Mouse (Mus musculus) urinary bladder, adult 2 months (tissue): ENCODE measurements at regions not wholly inside any gene's neighbourhood (a gene's known extent, or its start where the extent isn't known, plus 50 kb on each side); places are given as distances from the start of the nearest gene placed in this dataset.
"Not testable (repeated sequence)": the region's sequence is repeated elsewhere in the genome, so short reads cannot be mapped to it uniquely, and the experiment has no call there.

ENCODE experiments used
- DNase-seq: peaks from one replicate; pipeline ENCODE4 v3.0.0; 2022; ENCODE audit warnings: low spot score

- DNase-seq = no peak
Observed at GRCm38 (mm10) chr13:5920422-5920821, 59.1 kb downstream of the Klf6 start.

GRCm38 (mm10) chr13:5931433-5931832, 70.2 kb downstream of the Klf6 start:
- no peak for DNase-seq

DNA sequence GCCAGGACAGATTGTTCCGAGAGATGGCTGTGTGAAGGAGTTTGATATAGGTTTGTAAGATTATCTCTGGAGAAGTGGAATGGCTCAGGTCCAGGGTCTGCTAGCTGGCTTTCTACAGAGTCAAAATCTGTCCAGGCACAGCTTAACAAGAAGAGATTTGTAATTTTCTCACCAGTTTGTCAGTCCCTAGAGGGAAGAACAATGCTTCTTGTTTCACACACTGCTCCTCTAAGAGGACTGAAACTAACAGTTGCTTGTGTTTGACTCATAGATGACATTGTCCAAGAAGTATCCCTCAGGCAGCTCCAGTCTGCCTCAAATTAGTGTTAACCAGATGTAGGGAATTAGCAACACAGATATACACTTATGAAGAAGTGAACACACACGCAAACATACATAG, 76.2 kb downstream of the Klf6 start:
- DNase-seq = no peak

- no peak for DNase-seq
Observed at GRCm38 (mm10) chr13:5937970-5938369, 76.7 kb downstream of the Klf6 start.

DNA sequence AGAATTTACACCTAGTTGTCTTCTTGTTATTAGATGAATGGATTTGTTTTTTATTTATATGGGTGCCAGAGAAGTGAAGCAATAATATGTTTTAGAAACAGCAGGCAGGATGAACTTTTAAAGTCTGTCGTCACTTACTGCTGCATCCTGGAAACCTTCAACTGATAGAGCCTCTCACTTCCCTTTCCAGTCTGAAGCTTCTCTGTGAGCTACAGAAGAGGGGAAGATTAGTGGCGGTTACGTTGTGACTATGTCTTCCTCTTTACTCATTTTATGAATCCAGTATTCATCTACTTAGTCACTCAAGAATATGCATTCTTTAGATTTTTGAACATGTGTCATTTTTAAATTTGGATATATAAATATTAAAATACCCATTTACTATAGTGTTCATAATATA, 78.1 kb downstream of the Klf6 start:
- no peak for DNase-seq

- no peak for DNase-seq
Observed at GRCm38 (mm10) chr13:5952863-5953262, 91.6 kb downstream of the Klf6 start.

DNA sequence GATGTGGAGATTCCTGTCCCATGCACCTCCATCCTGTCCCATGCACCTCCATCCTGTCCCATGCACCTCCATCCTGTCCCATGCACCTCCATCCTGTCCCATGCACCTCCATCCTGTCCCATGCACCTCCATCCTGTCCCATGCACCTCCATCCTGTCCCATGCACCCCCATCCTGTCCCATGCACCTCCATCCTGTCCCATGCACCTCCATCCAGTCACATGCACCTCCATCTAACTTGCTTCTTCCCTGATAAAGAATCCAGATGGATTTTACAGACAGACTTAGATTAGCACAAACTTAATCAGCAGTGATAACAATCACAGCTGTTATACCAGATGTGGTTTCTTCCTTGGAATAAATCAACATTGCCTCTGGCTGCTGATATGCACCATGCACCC, 93.8 kb downstream of the Klf6 start:
- not testable (repeated sequence) for DNase-seq

- no peak for DNase-seq
Observed at GRCm38 (mm10) chr13:5956145-5956544, 94.9 kb downstream of the Klf6 start.

DNA sequence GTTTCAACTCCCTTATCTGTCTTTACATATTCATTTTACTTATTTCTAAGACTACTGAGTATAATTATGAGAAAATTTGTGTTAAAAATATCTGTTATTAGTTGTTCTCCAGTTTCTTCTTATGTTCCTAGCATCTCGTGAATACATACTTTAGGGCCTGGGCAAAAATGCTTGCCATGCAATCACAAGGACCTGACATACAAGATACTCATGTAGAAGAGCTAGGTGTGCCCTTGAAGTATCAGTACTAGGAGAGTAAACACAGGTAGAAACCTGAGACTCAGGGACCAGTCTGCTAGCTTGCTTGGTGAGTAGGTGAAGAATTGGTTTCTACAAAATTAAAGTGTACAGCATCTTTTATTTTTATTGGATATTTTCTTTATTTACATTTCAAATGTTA, 101.7 kb downstream of the Klf6 start:
- DNase-seq = no peak

GRCm38 (mm10) chr13:5964626-5965025, 103.3 kb downstream of the Klf6 start:
- DNase-seq = no peak

DNA sequence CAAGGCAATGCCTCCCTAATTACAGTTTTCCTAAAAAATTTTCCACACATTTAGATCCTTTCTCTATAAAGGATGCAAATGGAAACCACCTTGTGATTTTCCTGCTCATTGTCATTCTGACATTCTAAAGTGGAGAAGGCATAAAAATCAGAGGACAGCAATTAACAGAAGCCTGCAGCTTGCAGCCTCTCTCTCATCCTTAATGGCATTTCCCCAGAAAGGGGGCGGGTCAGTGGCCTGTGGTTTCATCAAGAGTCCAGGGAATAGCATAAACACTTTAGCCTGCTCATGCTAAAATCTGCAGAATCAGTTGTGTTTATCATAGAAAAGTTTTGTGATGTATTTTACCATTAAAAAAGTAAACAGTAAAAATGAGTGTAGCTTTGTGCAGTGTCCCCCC, 117.3 kb downstream of the Klf6 start:
- no peak for DNase-seq

- DNase-seq = no peak
Observed at GRCm38 (mm10) chr13:5987491-5987890, 126.2 kb downstream of the Klf6 start.

- no peak for DNase-seq
Observed at GRCm38 (mm10) chr13:5988407-5988806, 127.1 kb downstream of the Klf6 start.

GRCm38 (mm10) chr13:6000559-6001217, 139.4 kb downstream of the Klf6 start:
- DNase-seq = no peak

GRCm38 (mm10) chr13:6001218-6001564, 139.9 kb downstream of the Klf6 start:
- no peak for DNase-seq

DNA sequence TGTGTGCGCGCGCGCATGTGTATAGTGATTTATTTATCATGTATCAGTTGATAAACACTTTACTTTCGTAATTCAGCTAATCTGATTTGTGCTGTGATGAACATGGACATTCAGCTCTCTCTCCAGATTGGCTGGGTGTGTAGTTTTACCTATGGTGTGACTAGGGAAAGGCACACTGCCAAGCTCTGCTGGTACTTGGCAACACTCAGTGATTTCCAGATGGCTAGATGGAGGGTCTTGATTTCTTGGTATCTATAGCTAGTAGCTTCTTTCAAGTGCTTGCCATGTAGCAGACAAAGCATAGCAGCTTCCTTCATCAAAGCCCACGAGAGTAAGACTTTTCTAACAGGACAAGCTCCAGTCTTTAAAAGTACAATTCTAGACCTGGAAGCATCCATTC, 144.6 kb downstream of the Klf6 start:
- no peak for DNase-seq

DNA sequence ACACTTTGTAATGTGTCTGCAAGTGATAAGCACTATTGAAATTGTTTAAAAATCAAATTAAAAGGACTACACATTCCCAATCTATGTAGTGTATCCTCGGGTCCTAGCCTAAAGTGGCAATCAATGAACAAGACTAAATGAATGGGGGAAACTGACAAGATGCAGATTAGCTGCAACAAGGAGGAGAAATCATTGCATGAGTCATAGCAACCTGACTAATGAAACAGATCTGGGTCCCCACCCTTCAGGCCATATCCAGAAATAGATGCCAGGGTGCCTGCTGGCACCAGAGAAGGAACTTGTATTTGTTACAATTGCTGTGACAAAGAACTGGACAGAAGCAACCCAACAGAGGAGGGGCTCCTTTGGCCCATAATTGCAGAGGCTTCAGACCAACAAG, 148.4 kb downstream of the Klf6 start:
- DNase-seq = no peak

DNA sequence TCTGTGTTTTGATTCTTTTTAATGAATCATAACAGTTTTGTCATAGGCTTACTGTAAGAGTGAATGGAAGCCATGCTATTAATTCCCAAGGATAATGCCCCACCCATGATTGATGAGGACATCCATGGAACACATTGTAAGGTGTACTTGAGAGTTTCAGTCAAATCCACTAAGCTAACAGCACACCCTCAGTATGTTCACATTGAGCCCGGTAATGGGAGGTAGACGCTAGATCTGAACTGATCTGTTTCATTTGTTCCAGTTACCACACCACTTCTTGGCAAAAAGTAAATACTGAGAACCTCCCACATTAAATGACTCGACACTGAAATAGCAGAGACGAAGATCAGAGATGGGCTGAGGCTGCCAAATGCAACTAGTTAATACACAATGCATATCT, 165.9 kb downstream of the Klf6 start:
- no peak for DNase-seq

GRCm38 (mm10) chr13:6028878-6029277, 167.6 kb downstream of the Klf6 start:
- no peak for DNase-seq

DNA sequence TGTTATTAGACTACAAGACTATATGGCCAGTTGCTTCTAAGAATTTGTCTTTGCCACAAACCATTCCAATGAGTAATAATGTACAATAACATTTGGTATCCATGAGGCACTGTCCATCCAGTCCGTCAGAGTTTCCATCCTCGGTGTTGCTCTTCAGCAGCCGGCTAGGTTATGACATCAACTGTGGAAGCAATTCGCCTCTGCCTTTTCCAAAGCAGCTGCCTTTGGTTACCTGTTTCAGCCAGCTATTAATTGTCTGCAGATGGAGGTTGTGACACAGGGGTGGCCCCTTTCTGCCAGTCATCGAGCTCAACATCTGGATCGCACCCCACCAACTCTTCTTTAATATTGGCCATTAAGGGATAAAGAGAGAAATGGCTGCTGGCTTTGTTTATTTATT, 168.2 kb downstream of the Klf6 start:
- DNase-seq = no peak

DNA sequence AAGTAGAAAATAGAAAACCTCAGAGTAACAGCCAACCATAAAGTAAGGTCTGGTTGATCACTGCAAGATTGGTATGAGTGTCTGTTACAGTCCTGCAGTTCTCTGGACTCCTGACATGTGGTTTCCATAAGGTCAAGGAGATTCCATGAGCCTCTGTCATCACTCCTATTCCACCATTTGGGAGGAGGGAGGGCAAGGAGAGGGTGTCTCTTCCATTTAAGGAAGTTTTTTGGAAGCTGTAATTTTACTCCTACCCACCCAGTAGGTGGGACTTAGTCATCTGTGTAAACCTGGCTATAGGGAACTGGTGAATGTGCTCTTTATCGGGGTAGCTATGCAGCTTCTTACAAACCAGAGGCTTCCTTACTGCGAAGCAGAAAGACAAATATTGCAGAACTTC, 168.8 kb downstream of the Klf6 start:
- DNase-seq = no peak

DNA sequence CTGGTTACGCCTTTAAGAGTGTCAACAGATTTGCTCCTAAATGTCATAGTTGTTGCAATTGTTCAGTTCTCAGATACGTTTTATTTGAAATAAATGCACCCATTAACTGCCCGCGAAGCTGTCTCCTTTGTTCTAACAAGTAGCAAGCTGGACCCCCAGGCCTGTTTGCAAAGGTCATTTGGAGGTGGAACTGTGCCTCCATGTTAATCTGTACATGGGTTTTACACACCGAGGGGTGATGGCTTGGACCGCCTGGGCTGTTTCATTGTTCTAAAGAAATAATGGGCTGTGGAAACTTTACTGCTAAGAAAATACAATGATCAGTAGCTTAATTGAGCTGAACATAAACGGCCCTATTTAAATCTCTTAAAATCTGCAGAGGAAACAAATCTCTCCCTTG, 178.8 kb downstream of the Klf6 start:
- no peak for DNase-seq

GRCm38 (mm10) chr13:6040663-6041062, 179.4 kb downstream of the Klf6 start:
- no peak for DNase-seq

- DNase-seq = no peak
Observed at GRCm38 (mm10) chr13:6042495-6042894, 181.2 kb downstream of the Klf6 start.
